Mouse (Mus musculus) heart, postnatal 0 days (tissue): Measurements from ENCODE around the gene Tmem40. TPM values are rescaled to one million over a fixed set of nuclear protein-coding genes. Genes with fewer than 3 reads are reported as not detected.

Experiments used
- ATAC-seq: fragments of 200-750 bp; cut with Nextera tagmentation; 2 replicates; pipeline ENCODE4 v1.8.0; 2017; ENCODE audit warnings: low read depth, moderate number of reproducible peaks, moderate library complexity; ENCODE audit not compliant: insufficient read depth
- DNase-seq: peaks from one replicate; pipeline ENCODE4 v3.0.0-alpha.2; 2016; ENCODE audit warnings: low spot score
- H3K27ac ChIP-seq: fragments of 300-500 bp; sonication (generic); 2 replicates; pipeline ENCODE4 v1.5.1; 2014; ENCODE audit warnings: low read depth, mild to moderate bottlenecking
- H3K27me3 ChIP-seq: fragments of 300-500 bp; sonication (generic); 2 replicates; pipeline ENCODE4 v1.6.1; 2014; ENCODE audit warnings: low read length, mixed read lengths; ENCODE audit not compliant: control insufficient read depth, insufficient read depth
- H3K36me3 ChIP-seq: fragments of 300-500 bp; sonication (generic); replicated peaks from 2 replicates; pipeline ENCODE4 v1.6.1; 2014; ENCODE audit warnings: low read length, mixed read lengths; ENCODE audit not compliant: control insufficient read depth, insufficient read depth
- H3K4me1 ChIP-seq: fragments of 300-500 bp; sonication (generic); 2 replicates; pipeline ENCODE4 v1.6.1; 2014; ENCODE audit warnings: antibody characterized with exemption; ENCODE audit not compliant: control insufficient read depth, insufficient read depth
- H3K4me2 ChIP-seq: fragments of 300-500 bp; sonication (generic); 2 replicates; pipeline ENCODE4 v1.6.1; 2014; ENCODE audit warnings: low read depth, mild to moderate bottlenecking, low read length, moderate library complexity
- H3K4me3 ChIP-seq: fragments of 300-500 bp; sonication (generic); 2 replicates; pipeline ENCODE4 v1.5.1; 2014; ENCODE audit warnings: low read depth, low read length
- H3K9ac ChIP-seq: fragments of 300-500 bp; sonication (generic); replicated peaks from 2 replicates; pipeline ENCODE4 v1.6.1; 2014; ENCODE audit warnings: low read depth, low read length, mixed read lengths
- H3K9me3 ChIP-seq: fragments of 300-500 bp; sonication (generic); replicated peaks from 2 replicates; pipeline ENCODE4 v1.6.1; 2016; ENCODE audit warnings: low read length; ENCODE audit not compliant: control insufficient read depth
- CTCF ChIP-seq: IDR thresholded peaks from 2 replicates; pipeline ENCODE4 v1.5.1; 2016; ENCODE audit warnings: antibody characterized with exemption, control low read depth, low read depth
- EP300 ChIP-seq: IDR thresholded peaks from 2 replicates; pipeline ENCODE4 v1.6.1; 2016; ENCODE audit warnings: antibody characterized with exemption, low read depth
- WGBS: fragments of 180-500 bp; shearing (Covaris S2); extraction: QIAGEN DNeasy Blood & Tissue Kit; methylation state at CpG from one replicate; pipeline ENCODE4 v1.1.7; 2014; 5-methylcytosine and 5-hydroxymethylcytosine counted together
- polyA plus RNA-seq: library from polyadenylated mRNA; unstranded; fragments of >200 nt; fragmentation: Nextera tagmentation; extraction: Ambion mirVana; gene quantifications from 2 replicates; pipeline ENCODE4 v1.2.1, GENCODE M21; 2015
- total RNA-seq: library from RNA; depleted of rRNA; stranded (reverse); fragments of >200 nt; gene quantifications from 2 replicates; pipeline ENCODE4 v1.2.3, GENCODE M21; 2014; ENCODE audit warnings: low replicate concordance

Tmem40 gene
- total and polyA plus RNA-seq, 2 experiments from 2014 or later: 0.26 to 2.3 TPM

DNA sequence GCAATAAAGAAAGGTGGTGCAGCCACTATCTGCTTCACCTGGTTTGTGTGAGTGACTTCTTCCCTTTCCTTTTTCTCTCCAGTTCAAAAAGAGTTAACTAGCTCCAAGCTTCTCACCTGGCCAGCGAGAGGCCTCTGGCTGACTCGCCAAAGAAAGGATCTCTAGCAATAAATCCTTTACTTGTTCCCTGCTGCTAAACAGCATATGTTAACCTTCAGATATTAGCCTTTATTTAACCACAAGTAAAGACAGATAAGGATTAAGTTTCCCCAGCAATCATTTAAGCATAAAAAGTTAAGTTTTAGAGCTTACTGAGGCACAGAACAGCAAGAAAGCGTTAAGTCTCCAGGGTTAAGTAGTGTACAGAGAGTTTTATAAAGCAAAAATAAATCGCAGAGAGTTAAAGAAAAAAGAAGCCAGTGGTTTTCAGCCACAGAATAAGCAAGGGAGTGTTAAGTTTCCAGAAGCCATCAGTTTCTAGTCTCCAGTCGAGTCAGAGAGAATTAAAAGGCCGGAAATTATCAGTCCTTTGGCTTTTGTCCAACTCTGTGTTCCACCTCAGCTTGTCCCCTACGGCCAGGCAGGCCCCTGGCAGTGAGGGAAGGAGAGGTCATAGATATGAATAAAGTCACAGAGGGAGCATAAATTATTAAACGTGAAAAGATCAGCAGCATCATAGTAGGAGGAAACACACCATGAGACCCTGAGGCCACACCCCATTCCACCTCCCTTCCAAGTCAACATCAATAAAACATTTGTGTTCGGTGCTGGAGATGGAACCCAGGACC is 69.9 kb downstream of the Tmem40 start:
- no peaks in the 10 kb centered on the region for H3K9me3 ChIP-seq
- DNase-seq: peak; percentile 51
- no peaks in the 10 kb centered on the region for H3K36me3 ChIP-seq
- TF ChIP-seq EP300 (no peak), CTCF (no peak)
- 35% methylated on average over 9 of the region's 9 CpGs for WGBS
- H3K9ac ChIP-seq: no peak overlapping the region
- ATAC-seq: no peak
- peaks cover 15% of the 10 kb centered on the region for H3K4me1 ChIP-seq
- no peaks in the 10 kb centered on the region for H3K27me3 ChIP-seq
- no peak overlapping the region for H3K4me3 ChIP-seq
- H3K4me2 ChIP-seq: no peak overlapping the region
- H3K27ac ChIP-seq: peak overlapping the region; percentile 100

DNA sequence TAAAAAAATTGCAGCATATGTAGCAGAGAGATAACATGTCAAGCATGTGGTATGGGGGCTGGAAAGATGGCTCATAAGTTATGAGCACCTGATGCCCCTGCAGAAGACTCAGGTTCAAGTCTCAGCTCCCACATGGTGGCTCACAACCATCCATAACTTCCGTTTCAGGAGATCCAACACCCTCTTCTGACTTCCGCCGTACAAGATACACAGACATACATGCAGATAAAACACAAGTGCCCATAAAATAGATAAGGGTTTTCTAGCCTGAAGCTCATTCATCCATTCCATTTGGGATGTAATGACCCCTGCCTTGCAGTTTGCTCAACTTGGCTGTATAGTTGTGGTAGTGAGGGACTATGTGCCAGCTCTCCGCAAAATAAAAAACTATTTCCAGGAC is 72.1 kb downstream of the Tmem40 start:
- Histone ChIP-seq H3K27ac (no peak overlapping the region), H3K9ac (no peak overlapping the region), H3K9me3 (peaks cover 10% of the 10 kb centered on the region), H3K36me3 (no peaks in the 10 kb centered on the region), H3K4me3 (no peak overlapping the region), H3K4me1 (peaks cover 13% of the 10 kb centered on the region), H3K4me2 (no peak overlapping the region), H3K27me3 (no peaks in the 10 kb centered on the region)
- TF ChIP-seq EP300 (no peak), CTCF (no peak)
- 61% methylated on average over 4 of the region's 4 CpGs for WGBS
- DNase-seq (no peak), ATAC-seq (no peak)

- Histone ChIP-seq H3K4me1 (peaks cover 6% of the 10 kb centered on the region; the same call in 1 of the 2 replicates), H3K36me3 (no peaks in the 10 kb centered on the region), H3K4me2 (no peak overlapping the region), H3K27ac (no peak overlapping the region), H3K4me3 (no peak overlapping the region), H3K27me3 (no peaks in the 10 kb centered on the region), H3K9me3 (peaks cover 10% of the 10 kb centered on the region), H3K9ac (no peak overlapping the region)
- ATAC-seq (no peak), DNase-seq (no peak)
- TF ChIP-seq CTCF (no peak), EP300 (no peak)
- 69% methylated on average over 4 of the region's 4 CpGs for WGBS
These were observed 73.6 kb downstream of the Tmem40 start for GRCm38 (mm10) chr6:115688589-115688988.

- Histone ChIP-seq H3K9me3 (peaks cover 10% of the 10 kb centered on the region), H3K27me3 (no peaks in the 10 kb centered on the region), H3K4me2 (no peak overlapping the region), H3K36me3 (no peaks in the 10 kb centered on the region), H3K9ac (no peak overlapping the region), H3K4me1 (peaks cover 6% of the 10 kb centered on the region; the same call in 1 of the 2 replicates), H3K27ac (no peak overlapping the region), H3K4me3 (no peak overlapping the region)
- DNase-seq: no peak
- TF ChIP-seq EP300: no peak
- no peak for TF ChIP-seq CTCF
- 69% methylated on average over 3 of the region's 3 CpGs for WGBS
- ATAC-seq: no peak
These were observed 74.5 kb downstream of the Tmem40 start for GRCm38 (mm10) chr6:115687753-115688152.

DNA sequence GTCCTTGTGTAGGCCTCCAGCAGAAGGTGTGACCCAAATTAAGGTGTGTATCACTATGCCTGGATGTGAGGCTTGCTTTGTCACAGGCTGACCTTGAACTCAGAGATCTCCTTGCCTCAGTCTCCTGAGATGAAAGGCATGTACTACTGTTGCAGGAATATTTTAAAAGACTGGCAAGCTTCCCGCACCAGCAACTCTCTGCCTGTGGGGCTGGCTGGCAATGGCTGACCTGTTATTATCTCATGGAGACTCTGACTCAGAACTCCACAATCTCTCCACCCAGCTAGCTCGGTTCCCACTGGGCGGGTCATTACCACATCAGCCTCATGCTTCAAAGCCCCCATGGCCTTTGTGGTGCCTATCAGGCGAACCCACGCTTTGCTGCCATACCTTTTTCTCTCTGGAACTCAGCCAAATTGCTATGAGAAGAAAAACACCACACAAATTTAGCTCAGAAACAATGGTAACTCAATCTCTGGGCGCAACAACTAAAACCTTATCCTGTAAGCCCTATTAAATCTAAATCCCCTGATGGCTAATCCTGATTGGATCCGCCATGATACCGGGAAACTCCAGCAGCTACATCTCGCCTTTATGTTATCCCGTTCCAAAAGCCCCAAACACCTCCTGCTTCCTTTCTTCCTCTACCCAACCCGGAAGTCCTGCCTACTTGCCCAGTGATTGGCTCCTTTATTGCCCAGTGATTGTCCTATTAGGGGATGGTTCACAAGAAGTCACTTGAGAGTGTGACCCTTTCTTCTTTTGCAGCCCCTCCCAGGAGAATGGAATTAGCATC is 77.2 kb downstream of the Tmem40 start:
- no peaks in the 10 kb centered on the region for H3K27me3 ChIP-seq
- H3K4me3 ChIP-seq: no peak overlapping the region
- H3K9ac ChIP-seq: no peak overlapping the region
- ATAC-seq: no peak; the same call in 1 of the 2 replicates
- 0 out of 2 replicates have a peak, but pooled peaks cover 5% of the 10 kb centered on the region for H3K4me1 ChIP-seq
- TF ChIP-seq EP300: no peak
- H3K36me3 ChIP-seq: no peaks in the 10 kb centered on the region
- H3K9me3 ChIP-seq: peaks cover 10% of the 10 kb centered on the region
- H3K27ac ChIP-seq: no peak overlapping the region
- no peak for DNase-seq
- no peak overlapping the region for H3K4me2 ChIP-seq
- WGBS: 52% methylated on average over 11 of the region's 11 CpGs
